Mouse (Mus musculus) testis, adult 2 months (tissue): Measurements from ENCODE around the gene Mcoln1.

ENCODE experiments used
- CTCF ChIP-seq: fragments of 200-500 bp; IDR thresholded peaks from 2 replicates; pipeline ENCODE4 v1.5.1; 2012; ENCODE audit warnings: low read depth, mild to moderate bottlenecking, inconsistent platforms, low read length, moderate library complexity; ENCODE audit not compliant: control insufficient read depth, insufficient read depth, insufficient replicate concordance
- POLR2A ChIP-seq: fragments of 200-500 bp; IDR thresholded peaks from 2 replicates; pipeline ENCODE4 v1.6.1; 2012; ENCODE audit warnings: low read depth, mild to moderate bottlenecking, inconsistent platforms, low read length, moderate library complexity; ENCODE audit not compliant: control insufficient read depth

GRCm38 (mm10) chr8:3530816-3531215 lies 30.6 kb downstream of the Mcoln1 start:
- TF ChIP-seq POLR2A, result no peak
- TF ChIP-seq CTCF, result no peak
